Mouse (Mus musculus) c-Kit-negative CD71-positive TER-119-positive erythroid progenitor cells, embryonic 14.5 days (primary cell): ENCODE results near the gene Vmn1r3.
"Not testable (repeated sequence)": the region's sequence is repeated elsewhere in the genome, so short reads cannot be mapped to it uniquely, and the experiment has no call there.

ENCODE experiments used
- DNase-seq: peaks from one replicate; pipeline ENCODE4 v3.0.0-alpha.2; 2013; ENCODE audit warnings: low read depth, low spot score

The Vmn1r3 gene

DNA sequence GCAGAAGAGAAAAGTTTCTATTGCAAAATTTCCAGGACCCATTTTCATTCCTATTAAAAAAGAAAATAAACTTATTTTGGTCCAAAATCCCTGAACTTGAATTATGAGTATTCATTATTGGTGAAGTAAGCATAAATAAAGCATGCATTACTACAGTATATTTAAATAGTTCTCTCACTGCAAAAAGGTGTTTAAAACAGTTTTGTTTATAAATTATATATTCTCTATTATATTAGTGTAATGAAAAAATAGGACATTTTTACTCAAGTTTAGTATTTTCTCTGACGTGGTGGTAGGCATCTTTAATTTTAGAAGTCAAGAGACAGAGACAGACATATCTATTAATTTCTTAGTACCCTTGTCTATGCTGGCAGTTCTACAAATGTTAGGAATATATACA lies at the start of gene Vmn1r3:
Gene Vmn1r3, minus strand, starts transcription at position 101 of the 400 bp plus-strand sequence.
- not testable (repeated sequence) for DNase-seq

DNA sequence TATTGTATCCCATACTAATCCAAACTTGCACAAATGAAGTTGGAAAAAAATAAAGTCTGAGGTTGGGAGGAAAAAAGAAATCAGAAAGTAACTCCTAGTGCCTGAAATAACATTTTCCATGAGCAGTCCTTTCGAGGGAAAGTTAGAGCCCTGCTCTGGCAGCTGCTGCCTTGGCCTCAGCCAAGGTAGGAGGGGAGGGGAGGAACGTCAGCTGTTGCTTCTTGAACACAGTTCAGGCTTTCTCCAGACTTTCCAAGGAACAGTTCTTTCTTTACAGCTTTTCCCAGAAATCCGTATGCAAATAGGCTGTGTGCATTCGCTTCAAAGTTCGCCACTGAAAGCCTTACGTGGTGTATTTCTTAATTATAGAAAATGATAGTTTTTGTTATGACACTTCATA lies 46.9 kb upstream of the Vmn1r3 start:
- no peak for DNase-seq

DNA sequence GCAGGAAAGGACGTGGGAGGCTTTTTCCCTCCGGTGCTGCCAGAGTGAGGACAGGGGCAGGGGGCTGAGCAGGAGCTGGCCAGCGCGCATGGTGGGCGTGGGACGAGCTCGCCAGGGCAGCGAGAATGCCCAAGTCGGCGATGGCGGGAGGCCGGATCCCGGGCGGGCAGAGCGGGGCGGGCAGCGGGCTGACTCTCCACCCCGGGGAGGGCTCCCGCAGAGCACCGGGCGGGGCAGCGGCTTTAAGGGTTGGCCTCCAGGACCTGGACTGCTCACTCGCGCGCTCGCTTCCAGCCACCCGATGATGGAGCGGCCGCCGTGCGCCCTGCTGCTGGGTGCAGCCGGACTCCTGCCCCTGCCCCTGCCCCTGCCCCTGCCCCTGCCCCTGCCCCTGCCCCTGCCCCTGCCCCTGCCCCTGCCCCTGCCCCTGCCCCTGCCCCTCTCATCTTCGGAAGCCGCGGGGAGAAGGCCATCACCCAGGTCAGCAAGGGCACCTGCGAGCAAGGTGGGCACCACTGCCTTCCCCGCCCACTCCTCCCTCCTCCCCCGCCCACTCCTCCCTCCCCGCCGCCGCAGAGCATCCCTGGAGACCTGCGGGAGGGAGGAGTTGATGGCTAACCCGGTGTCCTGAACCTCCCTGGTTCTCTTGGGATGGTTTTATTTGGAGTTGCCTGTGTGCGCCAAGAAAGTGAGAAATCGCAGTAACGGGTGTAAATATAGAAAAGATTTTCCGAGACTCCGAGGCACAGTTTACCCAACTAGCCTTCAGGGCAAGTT lies 45.9 kb upstream of the Vmn1r3 start:
- DNase-seq: no peak

DNA sequence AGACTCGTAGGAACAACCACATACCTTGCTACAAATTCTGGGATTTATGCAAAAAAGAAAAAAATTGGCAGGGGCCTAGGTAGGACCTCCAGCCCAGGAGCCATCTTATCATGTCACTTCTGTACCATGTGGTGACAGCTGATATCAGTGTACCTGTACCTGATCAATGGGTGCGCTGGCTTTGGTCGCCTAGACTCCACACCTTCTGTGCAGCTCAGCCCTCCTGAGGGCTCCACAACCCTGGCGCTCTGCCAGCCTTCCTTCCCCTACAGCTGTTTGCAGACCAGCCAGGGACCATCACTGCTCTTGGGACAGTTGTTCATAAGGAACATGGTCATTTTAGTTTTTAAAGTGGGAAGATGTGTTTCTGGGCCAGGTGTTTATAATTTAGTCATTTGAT lies 44.4 kb upstream of the Vmn1r3 start:
- DNase-seq: no peak

DNA sequence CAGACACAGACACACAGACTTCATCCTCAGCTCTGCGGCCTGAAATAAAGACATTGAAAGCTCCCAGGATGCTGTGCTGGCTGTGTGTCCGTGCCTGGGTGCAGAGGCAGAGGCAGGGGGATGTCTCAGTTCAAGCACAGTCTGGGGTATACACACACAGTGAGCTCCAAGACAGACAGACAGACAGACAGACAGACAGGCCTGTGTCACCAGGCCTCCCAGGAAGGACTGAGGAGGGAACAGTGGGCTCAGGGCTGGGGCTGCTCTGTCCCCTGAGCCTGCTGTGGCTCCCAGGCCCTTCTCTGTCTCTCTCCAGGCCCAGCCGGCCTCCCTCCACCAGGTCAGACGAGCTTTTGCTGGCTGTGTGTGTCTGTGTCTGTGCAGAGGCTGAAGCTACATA lies 43.3 kb upstream of the Vmn1r3 start:
- no peak for DNase-seq

DNA sequence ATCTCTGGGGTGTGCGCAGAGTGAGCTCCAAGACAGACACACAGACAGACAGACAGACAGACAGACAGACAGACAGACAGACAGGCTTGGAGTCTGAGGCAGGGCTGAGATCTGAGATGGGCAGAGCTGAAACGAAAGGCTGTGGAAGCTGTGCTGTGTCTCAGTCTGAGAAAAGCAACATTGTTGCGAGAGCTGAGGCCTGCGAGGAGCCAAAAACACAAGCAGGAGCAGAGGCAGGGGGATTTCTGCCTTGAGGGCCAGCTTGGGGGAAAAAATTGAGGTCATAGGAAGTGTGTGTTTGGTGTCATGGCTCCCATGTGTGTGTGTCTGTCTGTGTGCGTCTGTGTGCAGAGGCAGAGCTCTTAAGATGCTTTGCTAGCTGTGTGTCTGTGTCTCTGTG lies 42.6 kb upstream of the Vmn1r3 start:
- no peak for DNase-seq

DNA sequence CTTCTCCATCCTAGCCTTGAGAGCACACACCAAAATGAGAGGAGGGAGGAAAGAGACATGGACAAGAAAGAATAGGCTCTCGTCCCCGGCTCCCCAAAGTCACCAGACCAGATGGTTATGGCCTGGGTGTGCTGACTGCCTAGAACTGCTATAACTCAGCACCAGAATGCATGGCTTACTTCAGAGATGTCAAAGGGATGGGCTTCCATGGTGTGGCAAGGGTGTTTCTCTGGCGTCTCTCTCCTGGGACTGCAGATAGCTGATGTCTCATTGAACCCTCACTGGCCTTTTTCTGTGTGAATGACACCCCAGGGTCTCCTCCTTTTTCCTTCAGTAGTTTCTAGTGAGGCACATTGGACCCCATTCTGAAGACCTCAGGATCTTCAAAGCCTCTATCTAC lies 41.3 kb upstream of the Vmn1r3 start:
- no peak for DNase-seq

DNA sequence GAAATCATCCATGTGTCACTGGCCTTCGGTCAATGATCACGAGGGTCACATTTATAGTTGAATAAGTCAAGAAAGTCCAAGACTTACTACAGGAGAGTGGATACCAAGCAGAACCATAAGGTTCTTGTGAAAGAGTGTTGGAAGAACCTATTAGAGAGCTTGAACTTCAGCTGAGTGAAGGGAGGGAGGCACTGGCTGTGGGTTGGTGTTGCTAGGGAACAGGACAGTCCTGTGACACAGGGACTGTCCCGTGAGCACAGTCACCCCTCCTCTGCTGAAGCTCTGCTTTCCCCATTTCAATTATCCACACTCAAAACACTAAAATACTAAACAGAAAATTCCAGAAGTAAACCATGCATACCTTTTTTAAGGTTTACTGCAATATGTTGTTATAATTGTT lies 40.3 kb upstream of the Vmn1r3 start:
- DNase-seq: not testable (repeated sequence)

DNA sequence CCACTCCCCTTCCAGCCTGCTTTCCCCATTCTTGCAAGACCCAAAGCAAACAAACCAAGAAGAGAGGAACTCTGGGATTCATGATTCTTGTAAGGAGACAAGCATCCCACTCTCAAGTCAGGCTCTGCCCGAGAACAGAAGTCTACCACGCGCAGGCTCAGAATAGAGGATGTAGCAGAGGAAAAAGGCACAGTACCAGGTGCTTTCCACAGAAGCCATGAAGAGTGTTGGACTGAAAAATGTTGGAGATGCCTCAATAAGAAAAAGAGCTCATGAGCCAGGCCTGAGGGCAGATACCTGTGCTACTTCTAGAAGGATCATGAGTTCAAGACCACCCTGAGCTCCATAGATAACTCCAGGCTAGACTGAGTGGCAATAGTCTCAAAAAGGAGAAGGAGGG lies 39.7 kb upstream of the Vmn1r3 start:
- DNase-seq: not testable (repeated sequence)

DNA sequence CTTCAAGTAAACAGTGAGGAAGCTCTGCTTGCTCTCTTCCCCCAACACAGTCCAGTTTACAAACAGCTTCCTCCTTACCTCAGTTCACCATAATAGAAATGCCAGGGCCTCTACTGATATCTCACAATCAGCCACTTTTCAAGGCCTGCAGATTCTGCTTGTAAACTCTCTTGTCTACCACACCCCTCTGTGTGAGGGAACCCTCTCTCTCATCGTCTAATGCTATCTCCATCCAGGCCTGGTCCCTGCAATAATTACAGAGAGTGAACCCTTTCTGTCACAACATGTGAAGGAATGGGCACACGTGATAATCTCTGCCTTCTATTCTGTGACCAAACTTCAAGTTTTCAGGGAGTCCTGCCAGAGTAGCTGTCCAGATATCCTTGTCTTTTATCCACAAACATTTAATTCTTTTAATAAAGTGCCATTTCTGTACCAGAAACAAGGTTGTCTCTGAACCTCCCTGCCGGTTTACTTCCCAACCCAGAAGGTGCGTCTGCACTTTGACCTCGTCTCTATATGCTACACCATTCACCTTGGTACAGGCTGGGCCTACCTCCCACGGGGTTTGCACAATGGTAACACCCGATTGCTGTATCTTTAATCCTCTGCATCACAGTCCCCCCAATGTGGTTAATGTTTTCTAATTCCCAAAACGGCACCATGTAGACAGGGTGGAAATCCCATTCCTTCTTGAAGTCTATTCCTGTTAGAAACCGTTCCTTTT lies 38.5 kb upstream of the Vmn1r3 start:
- not testable (repeated sequence) for DNase-seq

DNA sequence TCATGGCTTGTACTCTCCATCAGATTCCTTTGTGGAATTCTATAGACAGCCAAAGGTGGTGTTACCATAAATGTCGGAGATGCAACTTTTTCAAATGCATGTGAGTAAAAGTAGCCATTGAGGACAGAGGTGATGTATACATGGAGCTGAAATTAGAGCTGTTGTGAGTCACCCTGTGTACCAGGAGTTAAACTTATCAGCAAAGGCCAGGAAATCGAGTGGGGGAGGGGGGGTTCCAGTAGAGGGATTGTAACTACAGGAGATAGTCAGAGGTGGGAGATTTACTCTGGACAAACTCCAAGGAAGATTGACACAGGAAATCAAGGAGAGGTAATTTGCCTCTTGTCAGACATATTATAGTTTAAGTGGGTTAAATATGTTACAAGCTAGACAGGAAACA lies 31.2 kb upstream of the Vmn1r3 start:
- not testable (repeated sequence) for DNase-seq

DNA sequence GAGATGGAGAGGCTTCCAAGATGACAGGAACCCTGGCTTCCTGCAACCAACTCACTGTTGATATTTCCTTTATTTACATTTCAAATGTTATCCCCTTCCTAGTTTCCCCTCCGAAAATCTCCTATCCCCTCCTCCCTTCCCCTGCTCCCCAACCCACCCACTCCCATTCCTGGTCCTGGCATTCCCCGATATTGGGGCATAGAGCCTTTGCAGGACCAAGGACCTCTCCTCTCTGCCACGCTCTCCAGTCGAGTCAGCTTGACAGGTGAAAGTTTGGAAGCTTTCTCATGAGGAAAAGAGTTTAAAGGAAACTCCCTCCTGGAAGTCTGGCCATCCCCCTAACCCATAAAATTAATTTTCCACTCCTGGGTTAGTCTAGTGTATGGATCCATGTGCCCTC lies 28.2 kb upstream of the Vmn1r3 start:
- DNase-seq: not testable (repeated sequence)

DNA sequence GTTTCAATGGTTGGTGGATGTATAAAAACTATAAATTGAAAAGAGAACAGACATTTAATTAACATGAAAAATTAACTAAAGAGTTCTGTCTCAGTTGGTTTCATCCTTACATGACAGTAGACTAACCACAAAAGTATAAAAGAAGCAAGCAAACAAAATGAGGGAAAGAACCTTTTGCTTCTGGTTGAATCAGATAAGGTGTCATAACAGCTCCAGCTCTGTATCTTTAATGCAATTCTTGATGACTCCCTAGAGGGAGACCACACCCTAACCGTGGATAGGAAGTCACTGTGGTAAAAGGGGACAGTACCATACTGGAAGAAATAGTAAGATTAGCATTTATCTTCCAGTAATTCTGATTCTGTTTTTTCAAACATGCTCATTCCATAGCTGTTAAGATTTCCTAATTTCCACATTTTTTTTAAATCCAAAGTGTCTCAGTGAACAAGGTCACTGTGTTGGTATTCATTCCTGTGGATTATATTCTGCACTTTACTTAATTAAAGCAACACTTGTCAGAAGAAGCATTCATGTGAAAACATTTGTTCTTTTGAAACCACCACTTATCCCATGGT lies 24.6 kb upstream of the Vmn1r3 start:
- DNase-seq: not testable (repeated sequence)

DNA sequence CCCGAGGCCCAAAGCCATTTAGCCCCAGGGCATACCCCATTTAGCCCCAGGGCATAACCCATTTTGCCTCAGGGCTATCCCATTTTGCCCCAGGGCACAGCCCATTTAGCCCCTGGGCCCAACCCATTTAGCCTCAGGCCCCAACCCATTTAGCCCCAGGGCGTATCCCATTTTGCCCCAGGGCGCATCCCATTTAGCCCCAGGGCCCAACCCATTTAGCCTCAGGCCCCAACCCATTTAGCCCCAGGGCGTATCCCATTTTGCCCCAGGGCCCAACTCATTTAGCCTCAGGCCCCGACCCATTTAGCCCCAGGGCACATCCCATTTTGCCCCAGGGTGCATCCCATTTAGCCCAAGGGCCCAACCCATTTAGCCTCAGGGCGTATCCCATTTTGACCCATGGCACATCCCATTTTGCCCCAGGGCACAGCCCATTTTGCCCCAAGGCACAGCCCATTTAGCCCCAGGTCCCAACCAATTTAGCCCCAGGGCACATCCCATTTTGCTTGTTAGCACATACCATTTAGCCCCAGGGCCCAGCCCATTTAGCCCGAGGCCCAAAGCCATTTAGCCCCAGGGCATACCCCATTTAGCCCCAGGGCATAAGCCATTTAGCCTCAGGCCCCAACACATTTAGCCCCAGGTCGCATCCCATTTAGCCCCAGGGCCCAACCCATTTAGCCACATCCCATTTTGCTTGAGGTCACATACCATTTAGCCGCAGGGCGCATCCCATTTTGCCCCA lies 8.2 kb downstream of the Vmn1r3 start:
- not testable (repeated sequence) for DNase-seq

DNA sequence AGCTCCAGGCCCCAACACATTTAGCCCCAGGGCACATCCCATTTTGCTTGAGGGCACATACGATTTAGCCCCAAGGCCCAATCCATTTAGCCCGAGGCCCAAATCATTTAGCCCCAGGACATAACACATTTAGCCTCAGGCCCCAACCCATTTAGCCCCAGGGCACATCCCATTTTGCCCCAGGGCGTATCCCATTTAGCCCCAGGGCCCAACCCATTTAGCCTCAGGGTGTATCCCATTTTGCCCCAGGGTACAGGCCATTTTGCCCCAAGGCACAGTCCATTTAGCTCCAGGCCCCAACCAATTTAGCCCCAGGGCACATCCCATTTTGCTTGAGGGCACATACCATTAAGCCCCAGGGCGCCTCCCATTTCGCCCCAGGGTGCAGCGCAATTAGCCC lies 9.0 kb downstream of the Vmn1r3 start:
- not testable (repeated sequence) for DNase-seq

DNA sequence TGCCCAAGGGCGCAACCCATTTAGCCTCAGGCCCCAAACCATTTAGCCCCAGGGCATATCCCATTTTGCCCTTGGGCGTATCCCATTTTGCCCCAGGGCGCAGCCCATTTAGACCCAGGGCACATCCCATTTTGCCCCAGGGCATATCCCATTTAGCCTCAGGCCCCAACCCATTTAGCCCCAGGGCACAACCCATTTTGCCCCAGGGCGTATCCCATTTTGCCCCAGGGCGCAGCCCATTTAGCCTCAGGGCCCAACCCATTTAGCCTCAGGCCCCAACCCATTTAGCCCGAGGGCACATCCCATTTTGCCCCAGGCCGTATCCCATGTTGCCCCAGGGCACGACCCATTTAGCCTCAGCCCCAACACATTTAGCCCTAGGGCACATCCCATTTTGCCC lies 9.4 kb downstream of the Vmn1r3 start:
- not testable (repeated sequence) for DNase-seq

DNA sequence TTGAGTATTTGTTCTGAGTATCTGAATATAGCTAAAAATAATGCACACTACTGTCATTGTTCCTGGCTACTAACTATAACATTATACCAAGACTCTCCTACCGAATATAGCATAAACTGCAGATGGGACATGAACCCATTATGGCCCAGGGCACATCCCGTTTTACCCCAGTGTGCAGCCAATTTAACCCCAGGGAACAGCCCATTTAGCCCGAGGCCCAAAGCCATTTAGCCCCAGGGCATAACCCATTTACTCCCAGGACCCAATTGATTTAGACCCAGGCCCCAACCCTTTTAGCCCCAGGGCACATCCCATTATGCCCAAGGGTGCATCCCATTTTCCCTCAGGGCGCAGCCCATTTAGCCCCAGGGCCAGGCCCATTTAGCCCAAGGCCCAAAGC lies 10.6 kb downstream of the Vmn1r3 start:
- DNase-seq: not testable (repeated sequence)

DNA sequence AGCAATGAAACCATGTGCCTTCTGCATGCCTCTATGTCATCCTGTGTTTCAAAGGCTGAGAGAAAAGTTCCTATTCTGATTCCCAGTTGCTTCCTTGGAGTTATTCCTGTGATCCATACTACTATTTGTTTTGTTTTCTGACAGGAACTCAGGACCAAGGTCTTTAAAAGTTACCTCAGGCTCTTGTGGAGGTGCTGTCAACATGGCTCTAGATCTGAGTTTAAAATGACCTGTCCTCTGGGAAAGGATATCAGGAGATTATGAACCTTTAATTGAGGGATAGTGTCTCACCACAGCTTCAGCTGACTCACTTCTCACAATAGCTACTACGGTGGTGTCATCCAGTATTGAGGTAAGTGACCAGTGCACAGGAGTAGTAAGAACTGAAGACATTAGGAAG lies 18.1 kb downstream of the Vmn1r3 start, which contains the start of gene Vmn1r2:
Gene Vmn1r2, plus strand, starts transcription at position 301 of the 400 bp plus-strand sequence.
- DNase-seq: not testable (repeated sequence)

DNA sequence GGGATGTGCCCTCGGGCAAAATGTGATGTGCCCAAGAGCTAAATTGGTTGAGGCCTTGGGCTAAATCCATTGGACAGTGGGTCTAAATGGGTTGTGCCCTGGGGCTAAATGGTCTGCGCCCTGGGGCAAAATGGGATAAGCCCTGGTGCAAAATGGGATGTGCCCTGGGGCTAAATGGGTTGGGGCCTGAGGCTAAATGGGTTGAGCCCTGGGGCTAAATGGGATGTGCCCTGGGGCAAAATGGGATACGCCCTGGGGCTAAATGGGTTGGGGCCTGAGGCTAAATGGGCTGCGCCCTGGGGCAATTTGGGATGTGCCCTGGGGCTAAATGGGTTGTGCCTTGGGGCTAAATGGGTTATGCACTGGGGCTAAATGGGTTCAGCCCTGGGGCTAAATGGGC lies 20.1 kb downstream of the Vmn1r3 start:
- DNase-seq: no peak

DNA sequence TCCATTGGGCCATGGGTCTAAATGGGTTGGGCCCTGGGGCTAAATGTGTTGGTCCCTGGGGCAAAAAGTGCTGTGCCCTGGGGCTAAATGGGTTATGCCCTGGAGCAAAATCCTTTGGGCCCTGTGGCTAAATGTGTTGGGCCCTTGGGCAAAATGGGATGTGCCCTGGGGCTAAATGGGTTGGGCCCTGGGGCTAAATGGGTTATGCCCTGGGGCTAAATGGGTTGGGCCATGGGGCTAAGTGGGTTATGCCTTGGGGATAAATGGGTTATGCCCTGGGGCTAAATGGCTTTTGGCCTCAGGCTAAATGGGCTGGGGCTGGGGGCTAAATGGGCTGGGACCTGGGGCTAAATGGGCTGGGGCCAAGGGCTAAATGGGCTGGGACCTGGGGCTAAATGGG lies 20.7 kb downstream of the Vmn1r3 start:
- not testable (repeated sequence) for DNase-seq

DNA sequence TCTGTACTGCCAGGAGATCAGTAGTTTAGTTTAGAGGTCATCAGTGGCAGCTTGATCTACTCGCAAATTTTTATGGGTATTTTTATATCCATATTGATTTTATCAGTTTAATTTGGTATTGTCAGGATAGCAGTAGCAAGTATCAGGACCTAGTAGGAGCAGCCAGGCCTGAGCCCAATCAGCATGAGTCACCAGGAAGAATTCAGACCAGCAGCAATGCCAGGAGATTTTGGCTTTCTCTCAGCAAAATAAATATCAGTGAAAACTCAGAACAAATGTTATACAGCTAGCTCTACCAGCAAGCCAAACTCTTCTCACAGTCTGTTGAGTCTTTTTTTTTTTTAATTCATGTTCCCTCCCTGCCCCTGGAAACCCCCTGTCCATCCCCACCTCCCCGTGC lies 31.8 kb downstream of the Vmn1r3 start:
- DNase-seq: not testable (repeated sequence)

DNA sequence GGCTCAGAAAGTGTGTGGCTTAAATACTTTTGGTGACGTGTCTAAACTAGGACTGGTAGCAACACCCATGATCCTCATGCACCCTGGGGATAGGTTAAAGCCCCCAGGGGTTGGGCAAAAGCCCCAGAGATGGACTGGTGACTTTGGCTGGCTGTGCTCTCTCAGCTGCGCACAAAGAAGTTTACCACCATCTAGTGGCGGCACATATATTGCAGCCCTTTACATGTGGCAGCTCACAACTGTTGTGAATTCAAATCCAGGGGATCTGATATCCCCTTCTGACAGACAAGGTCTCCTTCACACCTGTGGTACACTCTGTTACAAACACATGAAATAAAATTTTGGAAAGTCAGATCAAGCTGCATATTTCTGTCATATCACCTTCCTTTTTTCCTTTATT lies 37.2 kb downstream of the Vmn1r3 start:
- DNase-seq: not testable (repeated sequence)
